Mouse (Mus musculus) lung, adult 2 months (tissue): ENCODE results near the gene Nat10.

Experiments used
- CTCF ChIP-seq: fragments of 200-500 bp; IDR thresholded peaks from 2 replicates; pipeline ENCODE4 v1.5.1; 2011; ENCODE audit warnings: mild to moderate bottlenecking, low read length, control low read depth; ENCODE audit not compliant: insufficient read depth
- POLR2A ChIP-seq: fragments of 200-500 bp; IDR thresholded peaks from 2 replicates; pipeline ENCODE4 v1.6.1; 2011; ENCODE audit warnings: low read depth, mild to moderate bottlenecking, control low read depth, low read length, borderline replicate concordance; ENCODE audit errors: extremely low read depth

- TF ChIP-seq CTCF, result no peak
- TF ChIP-seq POLR2A, result no peak
Observed at GRCm38 (mm10) chr2:103743536-103743935, 17.5 kb downstream of the Nat10 start.
